Mouse (Mus musculus) liver, embryonic 15.5 days (tissue): ENCODE results near the gene Nfic. TPM values are rescaled to one million over a fixed set of nuclear protein-coding genes. Genes with fewer than 3 reads are reported as not detected.

ENCODE experiments used
- ATAC-seq: fragments of 200-750 bp; cut with Nextera tagmentation; 2 replicates; pipeline ENCODE4 v1.8.0; 2017; ENCODE audit warnings: moderate number of reproducible peaks, mild to moderate bottlenecking, moderate library complexity; ENCODE audit not compliant: insufficient read depth
- H3K27ac ChIP-seq: fragments of 300-500 bp; sonication (generic); replicated peaks from 2 replicates; pipeline ENCODE4 v1.5.1; 2015; ENCODE audit warnings: mild to moderate bottlenecking, inconsistent platforms
- H3K27me3 ChIP-seq: fragments of 300-500 bp; sonication (generic); 2 replicates; pipeline ENCODE4 v1.6.1; 2015; ENCODE audit warnings: mild to moderate bottlenecking, inconsistent platforms
- H3K36me3 ChIP-seq: fragments of 300-500 bp; sonication (generic); replicated peaks from 2 replicates; pipeline ENCODE4 v1.6.1; 2015; ENCODE audit warnings: moderate library complexity, mild to moderate bottlenecking, inconsistent platforms
- H3K4me1 ChIP-seq: fragments of 300-500 bp; sonication (generic); replicated peaks from 2 replicates; pipeline ENCODE4 v1.6.1; 2015; ENCODE audit warnings: inconsistent platforms
- H3K4me2 ChIP-seq: fragments of 300-500 bp; sonication (generic); 2 replicates; pipeline ENCODE4 v1.6.1; 2015; ENCODE audit warnings: moderate library complexity, mild to moderate bottlenecking, inconsistent platforms
- H3K4me3 ChIP-seq: fragments of 300-500 bp; sonication (generic); replicated peaks from 2 replicates; pipeline ENCODE4 v1.5.1; 2015; ENCODE audit warnings: mild to moderate bottlenecking, inconsistent platforms
- H3K9ac ChIP-seq: fragments of 300-500 bp; sonication (generic); 2 replicates; pipeline ENCODE4 v1.6.1; 2015; ENCODE audit warnings: moderate library complexity, mild to moderate bottlenecking, inconsistent platforms
- H3K9me3 ChIP-seq: fragments of 300-500 bp; sonication (generic); replicated peaks from 2 replicates; pipeline ENCODE4 v1.6.1; 2016; ENCODE audit warnings: inconsistent platforms
- WGBS: fragments of 180-500 bp; shearing (Covaris S2); methylation state at CpG from one replicate; pipeline ENCODE4 v1.1.7; 2015; ENCODE audit warnings: mixed read lengths; ENCODE audit not compliant: insufficient replicate concordance; 5-methylcytosine and 5-hydroxymethylcytosine counted together
- microRNA-seq: library from miRNA; unstranded; fragments of <30 nt; microRNA quantifications from one replicate; pipeline ENCODE4, GENCODE M21; 2016
- polyA plus RNA-seq: library from polyadenylated mRNA; unstranded; fragments of >200 nt; fragmentation: Nextera tagmentation; extraction: Ambion mirVana; gene quantifications from 2 replicates; pipeline ENCODE4 v1.2.1, GENCODE M21; 2015

Gene Nfic
- polyA plus RNA-seq, 1 experiment from 2014 or later, result 11.5 TPM

DNA sequence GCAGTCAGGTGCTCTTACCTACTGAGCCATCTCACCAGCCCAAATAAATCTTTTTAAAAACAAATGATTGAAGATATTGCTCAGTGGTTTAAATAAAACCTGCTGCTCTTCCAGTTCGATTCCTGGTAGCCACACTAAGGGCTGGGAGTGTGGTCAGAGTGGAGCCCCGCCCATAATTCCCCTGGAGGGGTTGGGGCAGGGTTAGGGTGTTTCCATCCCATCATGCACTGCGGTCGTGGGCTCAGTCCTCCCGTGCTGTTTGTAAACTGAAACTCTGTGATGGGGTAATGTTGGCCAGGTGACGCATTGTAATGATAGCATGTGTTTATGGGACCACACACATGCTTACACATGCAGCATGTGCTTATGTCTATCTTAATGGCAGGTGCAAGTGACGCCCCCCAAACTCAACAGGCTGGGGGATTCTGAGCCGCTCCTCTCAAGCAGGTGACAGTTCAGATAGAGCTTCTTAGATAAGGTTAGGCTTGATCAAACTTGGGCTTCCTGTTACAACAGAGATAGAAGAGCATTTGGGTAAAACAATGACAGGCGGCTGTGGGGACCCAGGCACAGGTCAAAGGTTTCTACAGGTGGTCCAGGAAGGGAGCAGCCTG is 103.7 kb downstream of the Nfic start:
- Histone ChIP-seq H3K36me3 (peaks cover 19% of the 10 kb centered on the region), H3K9ac (peak overlapping the region; percentile 52), H3K4me3 (peak overlapping the region; percentile 90), H3K4me1 (peaks cover 82% of the 10 kb centered on the region), H3K27ac (peak overlapping the region; percentile 83), H3K27me3 (no peaks in the 10 kb centered on the region), H3K4me2 (peak overlapping the region; percentile 80), H3K9me3 (no peaks in the 10 kb centered on the region)
- 4% methylated on average over 9 of the region's 9 CpGs for WGBS
- no peak for ATAC-seq

DNA sequence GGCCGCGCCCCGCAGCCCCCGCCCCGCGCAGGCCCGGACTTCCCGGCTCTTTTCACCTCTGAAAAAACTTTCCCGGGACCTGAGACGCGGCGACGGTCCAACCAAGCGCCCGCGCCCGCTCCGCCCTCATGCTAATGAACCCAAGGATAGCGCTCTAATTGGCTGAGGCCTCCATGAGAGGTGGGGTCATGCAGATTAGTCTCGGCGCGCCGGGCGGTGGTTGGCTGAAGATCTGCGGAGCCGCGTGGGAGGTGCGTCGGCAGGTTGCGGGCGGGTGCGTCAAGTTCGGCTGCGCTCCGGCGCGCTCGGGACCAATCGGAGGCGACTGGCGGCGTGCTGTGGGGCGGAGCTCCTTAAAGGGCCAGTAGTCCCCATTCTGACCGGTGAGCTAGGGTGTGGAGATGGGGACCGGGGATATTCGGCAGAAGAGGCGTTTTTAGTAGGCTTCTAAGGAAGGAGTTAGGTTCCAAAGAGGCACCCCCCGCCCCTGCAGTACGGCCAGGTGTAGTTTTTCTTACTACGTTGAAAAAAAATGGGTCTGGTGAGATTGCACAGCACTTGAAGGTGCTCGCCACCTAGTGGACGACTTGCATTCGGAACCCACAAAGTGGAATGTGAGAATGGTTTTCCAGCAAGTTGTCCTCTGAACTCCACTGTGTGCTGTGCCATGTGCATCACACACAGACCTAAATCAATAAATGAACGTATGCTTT is 104.9 kb downstream of the Nfic start, which contains the start of gene Hmg20b:
Gene Hmg20b (minus strand): TSS at position 130 of the 713 bp plus-strand sequence.
- Histone ChIP-seq H3K9ac (peak within 1 kb of the TSS; percentile 96), H3K4me3 (peak within 1 kb of the TSS; percentile 90), H3K36me3 (peaks cover 25% of the 10 kb centered on the region), H3K27me3 (peaks cover 11% of the 10 kb centered on the region), H3K27ac (peak within 1 kb of the TSS; percentile 90), H3K4me1 (peaks cover 79% of the 10 kb centered on the region), H3K4me2 (peak within 1 kb of the TSS; percentile 96), H3K9me3 (no peaks in the 10 kb centered on the region)
- under 1% methylated on average over 54 of the region's 54 CpGs for WGBS
- peak; percentile 91 for ATAC-seq

DNA sequence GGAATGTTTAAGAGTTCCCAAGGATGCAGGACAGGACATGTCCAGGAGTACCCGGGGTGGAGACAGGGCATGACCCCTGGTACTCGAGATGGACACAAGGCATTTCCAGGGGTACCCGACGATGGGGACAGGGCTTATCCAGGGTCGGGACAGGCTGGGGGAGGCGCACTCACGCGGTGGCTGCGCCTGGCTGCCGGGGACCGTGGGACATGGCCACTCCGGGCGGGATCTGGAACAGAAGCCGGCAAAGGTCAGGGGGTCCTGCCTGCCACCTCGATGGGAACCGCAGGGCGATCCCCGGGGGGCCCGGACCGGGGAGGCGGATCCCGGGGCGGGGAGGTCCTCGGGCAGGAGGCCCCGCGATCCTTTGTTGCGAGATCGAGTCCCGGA is 105.5 kb downstream of the Nfic start:
- 1% methylated on average over 29 of the region's 29 CpGs for WGBS
- Histone ChIP-seq H3K4me3 (peak overlapping the region; percentile 90), H3K27ac (peak overlapping the region; percentile 90), H3K27me3 (peaks cover 16% of the 10 kb centered on the region), H3K9ac (peak overlapping the region; percentile 96), H3K4me1 (peaks cover 77% of the 10 kb centered on the region), H3K9me3 (no peaks in the 10 kb centered on the region), H3K4me2 (peak overlapping the region; percentile 96), H3K36me3 (peaks cover 25% of the 10 kb centered on the region)
- ATAC-seq, result peak; percentile 5

DNA sequence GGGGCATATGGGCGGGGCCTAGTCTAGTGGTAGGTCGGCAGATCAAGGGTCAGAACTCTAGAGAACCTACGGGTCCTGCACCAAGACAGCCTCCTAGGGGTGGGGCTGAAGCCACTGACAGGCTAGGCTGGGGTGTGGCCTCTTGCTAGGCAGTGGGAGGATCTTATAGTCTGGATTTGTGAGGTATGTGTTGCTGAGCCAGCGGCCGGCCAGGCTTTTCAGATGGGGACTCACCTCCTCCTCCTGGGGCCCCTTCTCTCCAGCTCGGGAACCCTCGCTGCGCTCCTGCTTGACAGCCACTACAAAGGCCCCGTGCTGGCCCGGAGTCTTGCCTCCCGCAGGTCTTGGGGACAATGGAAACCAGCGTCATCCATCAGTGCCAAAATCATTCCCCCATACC is 106.3 kb downstream of the Nfic start:
- peak overlapping the region; percentile 96 for H3K9ac ChIP-seq
- H3K9me3 ChIP-seq, result no peaks in the 10 kb centered on the region
- peak; percentile 19; the same call in 1 of the 2 replicates for ATAC-seq
- peak overlapping the region; percentile 90 for H3K27ac ChIP-seq
- peak overlapping the region; percentile 96 for H3K4me2 ChIP-seq
- H3K4me1 ChIP-seq, result peaks cover 76% of the 10 kb centered on the region
- 6% methylated on average over 12 of the region's 12 CpGs for WGBS
- H3K27me3 ChIP-seq, result peaks cover 24% of the 10 kb centered on the region
- peak overlapping the region; percentile 90 for H3K4me3 ChIP-seq
- H3K36me3 ChIP-seq, result peaks cover 25% of the 10 kb centered on the region

DNA sequence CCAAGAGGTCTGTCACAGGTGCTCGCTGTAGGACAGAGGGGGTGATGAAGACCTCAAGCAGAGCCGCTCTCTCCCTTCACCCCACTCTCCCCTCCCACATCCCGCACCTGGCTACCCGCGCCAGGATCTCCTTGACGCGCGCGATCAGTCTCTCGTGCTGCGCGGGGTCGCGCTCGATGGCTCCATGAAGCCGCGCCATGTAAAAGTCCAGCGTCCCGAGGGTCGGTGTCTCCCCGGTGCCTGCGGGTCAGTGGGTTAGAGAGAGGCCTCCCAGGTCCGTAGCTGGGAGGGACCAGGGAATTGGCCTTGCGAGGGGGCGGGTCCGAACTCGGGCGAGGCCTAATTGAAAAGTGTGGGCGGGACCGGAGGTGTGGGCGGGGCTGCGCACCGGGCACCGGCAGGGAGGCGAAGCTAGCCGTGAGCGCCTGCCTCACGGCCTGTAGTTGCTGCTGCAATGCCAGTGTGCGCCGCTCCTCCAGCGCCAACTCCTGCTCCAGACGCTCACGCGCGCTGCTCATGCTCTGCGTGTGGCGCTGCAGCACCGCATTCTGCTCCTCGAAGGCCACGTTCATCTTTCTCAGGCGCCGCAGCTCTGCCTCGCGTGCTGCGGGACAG is 108.9 kb downstream of the Nfic start:
- peaks cover 75% of the 10 kb centered on the region for H3K4me1 ChIP-seq
- peak overlapping the region; percentile 33; the same call in 1 of the 2 replicates for H3K9ac ChIP-seq

More for the DNA sequence above, 108.9 kb downstream of the Nfic start:
- peak overlapping the region; percentile 49 for H3K4me3 ChIP-seq
- 13% methylated on average over 55 of the region's 55 CpGs for WGBS
- no peaks in the 10 kb centered on the region for H3K9me3 ChIP-seq
- H3K4me2 ChIP-seq, result peak overlapping the region; percentile 82
- H3K27ac ChIP-seq, result peak overlapping the region; percentile 57; the same call in 1 of the 2 replicates
- 0 out of 2 replicates have a peak, but pooled peaks have one; percentile 1 for ATAC-seq
- peaks cover 25% of the 10 kb centered on the region for H3K36me3 ChIP-seq
- H3K27me3 ChIP-seq, result peaks cover 50% of the 10 kb centered on the region

Small RNA genes within 50 kb of the gene (microRNA-seq; reads per million reads assigned to microRNA genes)
- gene Gm25595 (not detected), gene Mir1191b (not detected), gene Mir6913 (not detected)

Other genes starting within 250 kb of the Nfic start
- not detected in 2 replicates for gene Atcay, start 224.8 kb downstream of the Nfic start, polyA plus RNA-seq
- 0.31 TPM in 2 replicates for gene Zfr2, start 222.5 kb downstream of the Nfic start, polyA plus RNA-seq
- gene Matk, start 202.7 kb downstream of the Nfic start, polyA plus RNA-seq, result 1.9 and 2.1 TPM in 2 replicates
- gene Mrpl54, start 188.7 kb downstream of the Nfic start, polyA plus RNA-seq, result 78.7 and 92.2 TPM in 2 replicates
- gene Apba3, start 188.7 kb downstream of the Nfic start, polyA plus RNA-seq, result 24.0 and 27.3 TPM in 2 replicates
- 0.93 and 1.4 TPM in 2 replicates for gene Tjp3, start 164.1 kb downstream of the Nfic start, polyA plus RNA-seq
- 13.4 and 15.2 TPM in 2 replicates for gene Pip5k1c, start 162.7 kb downstream of the Nfic start, polyA plus RNA-seq
- 24.3 and 29.5 TPM in 2 replicates for gene Cactin, start 134.5 kb downstream of the Nfic start, polyA plus RNA-seq
- gene Tbxa2r, start 126.9 kb downstream of the Nfic start, polyA plus RNA-seq, result 4.0 and 5.0 TPM in 2 replicates
- gene Gipc3, start 112.4 kb downstream of the Nfic start, polyA plus RNA-seq, result not detected in 2 replicates
- gene Hmg20b, start 105.2 kb downstream of the Nfic start, polyA plus RNA-seq, result 22.3 and 22.6 TPM in 2 replicates
- gene Mfsd12, start 98.1 kb downstream of the Nfic start, polyA plus RNA-seq, result 15.0 and 16.5 TPM in 2 replicates
- gene 4930404N11Rik, start 89.8 kb downstream of the Nfic start, polyA plus RNA-seq, result 2.3 and 2.9 TPM in 2 replicates
- 127 and 147 TPM in 2 replicates for gene Fzr1, start 77.1 kb downstream of the Nfic start, polyA plus RNA-seq
- gene Dohh, start 71.2 kb downstream of the Nfic start, polyA plus RNA-seq, result 50.9 and 56.2 TPM in 2 replicates
- 0.75 and 0.88 TPM in 2 replicates for gene Gm48551, start 71.2 kb downstream of the Nfic start, polyA plus RNA-seq
- gene Gm48552, start 66.6 kb downstream of the Nfic start, polyA plus RNA-seq, result 0.56 TPM in 1 of 2 replicates, not detected in the other
- gene Smim24, start 62.6 kb downstream of the Nfic start, polyA plus RNA-seq, result 1.9 and 2.3 TPM in 2 replicates
- 0.02 TPM in 1 of 2 replicates, not detected in the other for gene Celf5, start 27.1 kb upstream of the Nfic start, polyA plus RNA-seq
- gene Ncln, start 40.8 kb upstream of the Nfic start, polyA plus RNA-seq, result 43.7 and 52.0 TPM in 2 replicates
- 4.1 and 5.4 TPM in 2 replicates for gene S1pr4, start 44.5 kb upstream of the Nfic start, polyA plus RNA-seq
- 4.3 and 5.6 TPM in 2 replicates for gene Gna15, start 68.6 kb upstream of the Nfic start, polyA plus RNA-seq
- 20.3 and 24.6 TPM in 2 replicates for gene Gna11, start 89.6 kb upstream of the Nfic start, polyA plus RNA-seq
- 243 and 271 TPM in 2 replicates for gene Aes, start 103.9 kb upstream of the Nfic start, polyA plus RNA-seq
- gene Tle2, start 118.9 kb upstream of the Nfic start, polyA plus RNA-seq, result 2.2 and 2.6 TPM in 2 replicates
- gene Tle6, start 145.4 kb upstream of the Nfic start, polyA plus RNA-seq, result 3.5 TPM in 2 replicates
- 0.23 and 0.24 TPM in 2 replicates for gene BC025920, start 150.6 kb upstream of the Nfic start, polyA plus RNA-seq
- gene Sirt6, start 172.2 kb upstream of the Nfic start, polyA plus RNA-seq, result 7.7 and 9.1 TPM in 2 replicates
- 1.8 and 2.3 TPM in 2 replicates for gene Ankrd24, start 172.9 kb upstream of the Nfic start, polyA plus RNA-seq
- gene Gm10778, start 193.4 kb upstream of the Nfic start, polyA plus RNA-seq, result 1.7 TPM in 2 replicates
- gene Zfp433, start 249.2 kb upstream of the Nfic start, polyA plus RNA-seq, result 4.0 and 4.3 TPM in 2 replicates